Mouse (Mus musculus): ENCODE measurements around the gene Nup98. TPM values are rescaled to one million over a fixed set of nuclear protein-coding genes. Genes with fewer than 3 reads are reported as not detected.

Nup98 gene
- total RNA-seq, 4 experiments from 2014 or later = 56.0 to 84.3 (median 74.0) TPM

DNA sequence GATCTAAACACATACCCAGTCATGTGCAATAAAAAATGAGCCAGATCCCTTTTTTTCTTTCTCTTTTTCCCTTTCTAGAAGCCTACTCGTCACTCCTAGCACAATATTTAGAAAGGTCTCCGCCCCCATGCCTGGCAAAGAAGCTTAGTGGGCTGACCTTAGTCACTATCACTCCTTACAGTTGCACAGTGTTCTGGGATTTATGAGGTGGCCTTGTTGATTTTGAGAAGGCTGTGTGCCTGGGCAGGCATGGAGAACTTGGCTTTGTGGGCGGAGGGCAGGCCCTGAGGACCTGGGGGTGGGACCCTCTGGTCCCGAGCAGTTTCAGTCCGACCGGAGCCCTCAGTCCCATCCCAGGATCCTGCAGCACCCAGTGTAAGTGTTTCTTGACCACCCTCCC lies 19.8 kb upstream of the Nup98 start:
- DNase-seq = peak; percentile 58

DNA sequence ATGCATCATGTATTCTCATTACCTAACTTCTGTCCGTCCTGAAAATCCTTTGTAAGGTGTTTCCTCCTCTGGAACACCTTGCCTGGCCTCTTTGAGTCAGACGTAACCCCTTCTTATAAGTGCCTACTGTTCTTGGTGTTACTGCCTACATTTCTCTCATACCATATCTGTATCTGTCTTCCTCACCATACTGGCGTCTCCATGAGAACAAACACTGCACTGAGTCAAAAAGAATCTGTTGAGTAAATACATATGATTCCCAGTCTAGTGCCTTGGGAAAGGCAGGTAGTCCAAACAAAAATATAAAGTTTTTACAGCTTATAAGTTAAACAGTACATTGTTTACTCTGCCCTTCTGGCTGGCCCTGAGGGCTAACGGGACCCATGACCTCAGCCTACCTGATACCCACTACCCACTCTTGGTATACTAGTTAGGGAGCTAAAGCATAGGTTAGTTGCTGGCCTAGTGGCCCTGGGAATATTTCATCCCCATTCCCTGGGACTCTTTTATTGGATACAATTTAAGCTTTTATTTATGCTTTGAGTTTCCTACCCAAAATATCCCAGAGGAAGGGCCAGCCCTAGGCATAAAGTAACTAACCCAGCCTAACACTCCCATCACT lies 18.2 kb upstream of the Nup98 start:
- DNase-seq = no peak

DNA sequence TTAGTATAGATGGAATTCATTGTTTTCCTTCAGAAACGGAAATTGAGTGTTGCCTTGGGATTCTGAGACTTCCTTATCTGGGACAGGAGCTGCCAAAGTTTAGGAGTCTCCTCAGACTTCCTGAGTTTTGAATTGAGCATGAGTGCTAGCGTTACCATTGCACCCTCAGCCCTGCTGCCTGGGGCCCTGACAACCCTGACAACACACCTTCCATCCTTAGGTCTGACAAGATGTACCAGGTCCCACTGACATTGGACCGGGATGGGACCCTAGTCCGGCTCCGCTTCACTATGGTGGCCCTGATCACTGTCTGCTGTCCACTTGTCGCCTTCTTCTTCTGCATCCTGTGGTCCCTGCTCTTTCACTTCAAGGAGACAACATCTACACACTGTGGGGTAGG lies 16.1 kb upstream of the Nup98 start:
- DNase-seq = no peak

DNA sequence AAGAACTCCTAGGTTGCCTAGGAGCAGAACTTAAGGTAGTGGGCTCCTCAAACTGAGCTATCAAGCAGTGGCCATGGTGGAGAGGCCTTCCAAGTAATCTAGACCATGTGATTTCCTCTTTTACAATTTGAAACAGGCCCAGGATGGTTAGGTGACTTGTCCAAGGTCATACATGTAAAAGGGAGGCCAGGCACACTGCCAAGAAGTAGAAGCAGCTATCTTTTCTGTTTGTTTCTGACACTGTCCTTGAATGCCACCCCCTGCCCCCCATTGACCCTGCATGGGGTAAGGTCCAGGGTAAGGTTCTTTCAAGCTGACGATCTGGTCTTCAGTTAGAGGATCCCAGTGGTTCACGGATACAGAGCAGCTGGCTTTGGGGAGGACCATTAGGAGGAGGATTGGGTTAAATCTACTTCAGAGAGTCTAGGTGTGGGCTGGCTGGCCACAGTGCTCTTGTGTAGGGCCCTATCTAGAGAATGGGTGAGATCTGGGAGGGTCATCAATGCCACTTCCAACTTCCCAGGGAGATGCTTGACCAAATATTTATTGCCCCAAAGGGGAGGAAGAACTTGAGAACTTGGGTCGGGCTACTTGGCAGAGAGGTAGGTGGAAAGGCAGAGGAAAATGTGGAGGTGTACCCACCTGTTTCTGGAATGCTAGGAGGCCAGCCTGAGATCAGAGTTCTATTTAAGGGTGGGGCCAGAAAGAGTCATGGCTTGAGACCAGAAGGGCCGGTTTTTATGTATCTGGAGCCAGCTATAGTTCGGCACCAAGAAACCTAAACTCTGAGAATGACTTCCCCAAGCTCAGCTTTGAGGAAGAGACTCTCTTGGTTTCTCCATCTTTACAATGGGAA lies 14.1 kb upstream of the Nup98 start:
- peak; percentile 77 for DNase-seq

DNA sequence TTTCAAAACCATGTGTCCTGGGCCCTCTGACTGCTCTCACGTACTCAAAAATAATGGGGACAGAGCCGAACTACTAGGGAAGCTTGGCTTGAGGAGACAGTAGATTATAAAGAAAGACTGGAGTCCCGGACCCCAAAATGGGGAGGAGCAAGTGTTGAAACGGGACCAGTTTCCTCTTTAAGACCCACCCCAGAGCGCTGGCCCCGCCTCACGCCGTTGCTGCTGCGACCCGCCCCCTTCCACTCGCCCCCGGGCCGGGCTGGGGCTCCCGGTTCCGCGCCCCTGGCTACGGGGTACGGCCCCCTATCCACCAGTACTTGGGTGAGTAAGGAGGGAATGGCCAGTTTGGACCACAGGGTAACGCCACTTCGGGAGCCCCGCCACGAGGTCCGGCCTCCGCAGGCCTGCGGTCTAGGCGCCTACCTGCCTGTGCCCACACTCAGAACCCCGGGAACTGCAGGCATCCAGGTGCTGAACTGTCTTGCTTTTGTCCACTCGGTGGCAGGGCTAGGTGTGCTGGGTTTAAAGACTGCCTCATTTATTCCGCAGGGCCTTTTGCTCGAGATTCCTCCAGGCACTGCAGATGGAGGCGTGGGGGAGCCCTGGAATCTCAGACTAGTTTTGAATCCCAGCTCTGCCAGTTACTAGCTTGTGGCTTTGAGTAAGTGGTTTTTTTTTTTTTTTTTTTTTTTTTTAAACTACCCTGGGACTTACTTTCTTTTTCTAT lies 13.0 kb upstream of the Nup98 start:
- DNase-seq = peak; percentile 67

DNA sequence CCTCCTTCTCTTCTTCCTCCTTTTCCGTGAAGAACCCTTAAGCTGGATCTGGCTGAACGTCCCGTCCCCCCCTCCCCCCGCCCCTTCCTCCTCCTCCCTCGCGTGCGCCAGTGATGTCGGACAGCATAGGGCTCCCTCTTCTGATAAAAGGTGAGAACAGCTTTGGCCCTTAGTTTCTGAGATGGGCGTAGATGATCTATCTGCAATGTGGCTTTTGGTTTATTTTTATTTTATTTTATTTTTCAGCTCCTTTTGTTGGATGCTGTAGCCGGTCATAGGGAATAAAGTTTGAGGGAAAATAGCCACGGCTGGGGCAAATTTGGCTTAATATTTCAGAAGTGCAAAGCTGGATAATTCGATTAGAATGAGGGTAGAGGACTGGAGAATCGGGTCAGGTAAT lies 12.4 kb upstream of the Nup98 start:
- no peak for DNase-seq

DNA sequence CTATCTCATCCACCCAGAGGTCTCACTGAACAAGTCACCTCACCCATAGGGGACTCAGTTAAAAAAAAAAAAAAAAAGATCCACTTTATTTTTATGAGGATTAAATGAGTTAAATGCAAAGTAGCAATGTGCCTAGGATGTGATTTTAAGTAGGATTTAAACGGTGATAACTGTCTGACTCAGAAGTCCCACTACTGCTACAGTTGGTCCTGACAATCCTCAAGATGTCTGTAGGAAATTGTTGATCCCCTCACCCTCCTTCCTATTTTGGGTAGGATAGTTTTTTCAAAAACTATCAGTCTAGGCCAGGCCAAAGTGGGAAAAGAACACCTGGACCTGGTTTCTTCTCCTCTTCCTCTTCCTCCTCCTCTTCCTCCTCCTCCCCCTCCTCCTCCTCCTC lies 11.9 kb upstream of the Nup98 start:
- no peak for DNase-seq

DNA sequence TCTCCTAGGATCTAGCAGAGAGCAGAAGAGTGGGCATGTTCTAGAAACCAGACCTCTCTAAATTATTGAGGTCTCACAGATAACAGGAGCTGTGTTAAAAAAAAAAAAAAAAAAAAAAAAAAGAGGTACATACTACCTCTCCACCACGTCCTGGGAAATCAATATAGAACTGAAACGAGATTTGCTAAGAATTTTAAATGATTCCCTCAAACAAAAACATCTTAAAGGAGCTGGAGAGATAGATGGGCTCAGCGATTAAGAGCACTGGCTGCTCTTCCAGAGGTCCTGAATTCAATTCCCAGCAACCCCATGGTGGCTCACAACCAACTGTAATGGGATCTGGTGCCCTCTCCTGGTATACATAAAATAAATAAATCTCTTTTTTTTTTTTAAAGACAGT lies 1.1 kb upstream of the Nup98 start:
- no peak for DNase-seq

DNA sequence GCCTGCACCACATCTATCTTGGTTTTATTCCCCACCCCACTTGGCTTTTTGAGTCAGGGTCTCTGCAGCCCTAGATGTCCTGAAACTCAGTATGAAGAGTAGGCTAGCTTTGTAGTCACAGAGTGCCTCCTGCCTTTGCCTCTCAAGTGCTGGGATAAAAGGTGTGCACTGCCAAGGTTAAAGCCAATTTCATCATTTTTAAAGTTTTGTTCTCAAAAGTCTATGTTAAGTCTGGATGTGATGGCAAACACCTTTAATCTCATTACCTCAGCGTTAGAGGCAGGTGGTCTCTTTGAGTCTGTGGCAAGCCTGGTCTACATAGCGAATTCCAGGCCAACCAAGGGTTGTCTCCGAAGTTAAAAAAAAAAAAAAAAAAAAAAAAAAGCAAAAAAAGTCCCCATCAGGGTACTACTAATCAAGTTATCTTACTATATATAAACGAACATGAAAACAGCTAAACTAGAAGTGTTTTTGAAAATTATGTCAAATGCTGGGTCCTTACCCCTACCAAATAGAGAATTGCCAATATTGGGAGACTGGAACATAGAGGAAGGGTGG lies 1.1 kb downstream of the Nup98 start:
- no peak for DNase-seq

DNA sequence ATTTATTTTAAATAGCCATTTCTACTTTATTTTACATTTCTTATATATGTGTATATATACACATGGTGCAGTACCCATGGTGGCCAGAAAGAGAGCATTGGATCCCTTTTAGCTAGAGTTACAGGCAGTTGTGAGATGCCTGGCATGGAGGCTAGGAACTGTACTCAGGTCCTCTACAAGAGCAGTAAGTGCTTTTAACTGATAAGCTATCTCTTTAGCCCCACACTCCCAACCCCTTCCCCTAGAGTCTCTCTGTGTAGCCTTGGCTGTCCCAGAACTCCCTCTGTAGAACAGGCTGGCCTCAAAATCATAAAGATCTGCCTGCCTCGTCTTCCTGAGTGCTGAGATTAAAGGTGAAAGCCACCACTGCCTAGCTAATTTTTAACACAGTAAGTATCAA lies 4.3 kb downstream of the Nup98 start:
- DNase-seq = no peak

DNA sequence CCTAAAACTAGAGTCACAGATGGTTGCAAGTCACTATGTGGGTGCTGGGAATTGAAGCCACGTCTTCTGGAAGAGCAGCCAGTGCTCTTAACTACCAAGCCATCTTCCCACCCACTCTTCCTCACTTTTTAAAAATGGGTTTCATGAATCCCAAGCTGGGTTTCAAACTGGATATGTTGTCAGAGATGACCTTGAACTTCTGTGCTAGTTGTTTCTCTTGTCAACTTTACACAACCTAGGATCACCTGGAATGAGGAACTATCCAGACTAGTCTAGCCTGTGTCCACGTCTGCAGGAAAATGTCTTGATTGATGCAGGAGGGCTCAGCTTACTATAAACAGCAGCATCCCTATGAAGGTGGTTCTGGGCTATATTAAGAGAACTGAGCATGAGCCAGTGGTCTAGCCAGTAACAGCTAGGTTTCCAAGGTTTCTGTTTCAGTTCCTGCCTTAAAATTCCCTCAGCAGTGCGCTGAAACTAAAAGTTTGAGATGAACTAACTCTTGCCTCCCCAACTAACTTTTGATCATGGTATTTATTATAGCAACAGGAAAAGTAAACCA lies 5.6 kb downstream of the Nup98 start:
- DNase-seq = no peak

DNA sequence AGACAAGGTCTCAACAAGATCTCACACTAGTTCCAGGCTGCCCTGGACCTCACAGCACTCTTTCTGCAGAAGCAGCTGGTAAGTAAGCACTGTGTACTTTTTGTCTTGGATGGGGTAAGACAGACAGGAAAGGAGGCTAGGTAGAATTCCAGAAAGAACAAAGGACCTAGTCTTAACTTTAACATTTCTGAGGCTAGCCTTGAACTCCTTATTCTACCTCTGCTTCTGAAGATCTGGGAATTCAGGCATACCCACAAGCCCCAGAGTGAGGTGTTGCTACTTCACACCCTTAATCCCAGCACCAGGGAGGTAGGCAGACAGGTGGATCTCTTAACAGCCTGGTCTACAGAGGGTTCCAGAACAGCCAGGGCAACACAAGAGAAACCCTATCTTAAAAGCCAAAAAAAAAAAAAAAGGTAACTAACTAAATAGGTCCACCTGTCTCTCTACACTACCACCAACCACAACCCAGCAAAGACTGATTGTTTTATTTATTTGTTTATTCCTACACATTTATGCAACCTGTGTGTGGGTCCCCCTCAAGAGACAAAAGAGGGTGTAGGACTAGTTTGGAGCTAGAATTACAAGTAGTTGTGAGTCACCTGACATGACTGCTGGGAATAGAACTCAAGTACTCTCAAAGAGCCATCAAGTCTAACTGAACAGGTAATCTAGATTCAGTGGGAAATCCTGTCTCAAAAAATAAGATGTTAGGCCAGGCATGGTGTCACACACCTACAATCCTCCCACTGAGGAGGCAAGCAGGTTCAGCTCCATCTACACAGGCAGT lies 8.8 kb downstream of the Nup98 start:
- no peak for DNase-seq

DNA sequence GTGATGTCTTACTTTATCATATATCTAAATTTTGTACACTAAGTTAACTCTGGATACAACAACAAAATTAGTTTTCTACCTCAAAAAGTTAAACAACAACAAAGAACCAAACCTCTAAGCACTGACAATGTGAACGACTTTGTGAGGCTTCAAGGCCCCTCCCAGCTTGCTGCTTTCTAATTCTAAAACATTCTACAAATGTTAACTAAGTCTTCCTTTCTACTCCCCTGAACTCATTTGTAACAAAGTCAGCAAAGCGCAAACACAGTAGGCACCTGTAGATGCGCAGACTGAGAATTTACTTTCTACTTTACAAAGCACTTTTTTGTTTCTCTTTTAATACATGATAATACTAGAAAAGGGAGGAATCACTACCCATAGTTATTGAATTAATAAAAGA lies 9.4 kb downstream of the Nup98 start:
- DNase-seq = no peak

DNA sequence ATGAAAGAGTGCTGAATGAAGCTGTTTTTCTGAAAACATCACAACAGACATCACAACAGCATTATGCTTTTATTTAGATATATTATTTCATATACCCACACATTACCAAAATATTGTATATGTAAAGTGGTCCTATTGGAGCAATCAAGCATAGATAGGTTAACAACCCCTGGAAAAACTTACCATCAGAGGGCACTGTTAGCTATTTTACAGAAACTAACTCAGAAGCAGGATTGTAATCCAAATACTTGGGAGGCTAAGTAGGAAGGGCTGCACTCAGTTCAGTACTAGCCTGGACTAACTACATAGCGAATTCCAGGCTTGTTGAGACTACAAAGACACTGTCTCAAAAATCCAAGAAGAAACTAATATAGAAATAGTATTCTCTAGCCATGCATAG lies 17.6 kb downstream of the Nup98 start:
- no peak for DNase-seq

DNA sequence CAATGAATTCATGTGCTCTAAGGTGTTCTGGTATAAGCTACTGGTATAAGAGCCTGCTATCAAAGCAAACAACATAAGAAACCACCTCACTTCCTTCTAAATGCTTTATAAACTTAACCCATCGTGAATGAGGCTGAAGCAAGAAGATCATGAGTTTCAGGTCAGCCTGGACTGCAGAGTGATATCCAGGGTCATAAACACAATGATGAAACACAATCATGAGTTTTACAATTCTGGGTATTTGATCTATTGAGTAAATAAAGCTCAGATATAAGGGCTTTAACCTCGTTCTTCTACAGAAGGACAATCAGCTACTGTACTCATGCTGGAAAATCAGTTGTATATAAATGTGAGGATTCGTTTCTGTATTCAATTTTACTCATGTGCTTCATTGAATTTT lies 26.1 kb downstream of the Nup98 start:
- DNase-seq = no peak

DNA sequence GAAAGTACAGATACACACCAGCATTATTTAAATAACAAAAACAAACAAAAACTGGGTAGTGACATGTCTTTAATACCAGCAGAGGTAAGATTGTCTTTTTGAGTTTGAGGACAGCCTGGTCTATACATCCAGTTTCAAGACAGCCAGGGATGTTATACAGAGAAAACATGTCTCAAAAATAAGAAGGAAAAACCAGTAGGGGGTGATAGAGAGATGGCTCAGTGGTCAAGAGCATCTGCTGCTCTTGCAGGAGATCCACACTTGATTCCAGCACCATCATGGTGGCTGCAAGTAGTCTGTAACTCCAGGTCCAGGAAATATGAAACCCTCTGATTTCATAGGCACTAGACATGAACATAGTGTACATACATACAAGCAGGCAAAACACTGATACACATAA lies 39.7 kb downstream of the Nup98 start:
- no peak for DNase-seq

DNA sequence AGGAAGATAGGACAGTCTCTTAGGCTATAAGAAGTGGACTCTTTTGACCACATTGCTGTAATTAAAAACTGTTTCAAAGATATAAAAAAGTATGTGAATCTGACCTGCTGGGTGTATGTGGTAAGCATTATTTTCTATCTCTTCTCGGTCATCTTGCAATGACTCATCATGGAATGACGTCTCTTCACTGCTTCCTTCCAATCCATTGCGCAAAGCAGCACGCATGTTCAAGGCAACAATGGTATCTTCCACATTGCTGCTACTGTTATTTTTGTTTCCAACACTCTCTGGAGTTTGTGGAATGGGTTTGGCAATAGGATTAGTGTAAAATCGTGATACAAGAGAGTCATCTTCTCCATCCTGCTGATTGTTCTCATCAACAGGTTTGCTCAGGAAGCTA lies 56.3 kb downstream of the Nup98 start:
- no peak for DNase-seq

DNA sequence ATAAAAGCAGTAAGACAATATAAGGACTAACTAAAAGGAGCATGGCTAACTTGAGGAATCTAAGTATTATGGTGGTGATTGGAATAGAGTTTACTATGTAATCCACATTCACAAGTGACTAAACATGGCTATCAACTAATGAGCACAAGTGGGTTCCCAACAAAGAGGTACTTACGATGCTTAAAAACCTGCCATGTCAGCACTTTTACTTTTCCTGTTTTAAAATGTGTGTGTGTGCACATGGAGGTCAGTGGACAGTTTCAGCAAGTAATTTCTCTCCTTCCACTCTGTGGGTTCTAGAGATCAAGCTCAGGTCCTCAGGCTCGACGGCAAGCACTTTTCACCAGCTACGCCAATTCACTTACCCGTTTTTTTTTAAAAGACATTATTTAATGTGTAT lies 72.1 kb downstream of the Nup98 start:
- DNase-seq = no peak

DNA sequence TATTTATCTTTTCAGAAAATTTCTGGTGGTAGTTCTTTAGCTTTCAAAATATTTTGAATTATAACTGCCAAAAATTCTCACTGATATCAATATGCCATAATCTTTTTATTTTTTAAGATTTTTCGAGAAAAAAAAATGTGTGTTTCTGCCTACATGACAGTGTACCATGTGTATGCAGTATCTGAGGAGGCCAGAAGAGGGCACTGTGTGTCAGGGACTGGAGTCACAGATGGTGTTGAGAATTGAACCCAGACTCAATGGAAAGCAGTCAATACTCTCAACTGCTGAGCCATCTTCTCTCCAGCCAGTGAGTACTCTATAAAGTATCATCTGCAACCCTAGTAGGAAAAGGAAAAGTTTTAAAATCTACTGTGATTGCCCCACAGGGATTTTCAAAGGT lies 72.5 kb downstream of the Nup98 start:
- DNase-seq = no peak

DNA sequence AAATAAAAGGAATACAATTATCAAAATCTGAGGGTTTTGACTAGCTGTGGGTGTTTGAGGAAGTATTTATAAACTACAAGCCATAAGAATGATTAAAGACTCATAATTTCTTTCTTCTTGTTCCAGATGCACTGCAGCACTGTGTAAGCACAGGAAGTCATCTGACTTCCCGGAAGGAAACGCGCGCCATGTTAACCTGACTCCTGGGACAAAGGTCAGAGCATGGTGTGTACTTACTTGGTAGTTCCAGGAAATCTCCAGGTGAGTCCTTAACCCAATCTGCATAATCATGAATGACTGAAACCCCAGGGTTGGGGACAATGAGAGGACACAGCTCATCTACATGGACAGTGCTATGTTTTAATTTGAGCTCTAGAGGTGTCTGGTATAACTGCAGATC lies 77.6 kb downstream of the Nup98 start:
- DNase-seq = no peak

DNA sequence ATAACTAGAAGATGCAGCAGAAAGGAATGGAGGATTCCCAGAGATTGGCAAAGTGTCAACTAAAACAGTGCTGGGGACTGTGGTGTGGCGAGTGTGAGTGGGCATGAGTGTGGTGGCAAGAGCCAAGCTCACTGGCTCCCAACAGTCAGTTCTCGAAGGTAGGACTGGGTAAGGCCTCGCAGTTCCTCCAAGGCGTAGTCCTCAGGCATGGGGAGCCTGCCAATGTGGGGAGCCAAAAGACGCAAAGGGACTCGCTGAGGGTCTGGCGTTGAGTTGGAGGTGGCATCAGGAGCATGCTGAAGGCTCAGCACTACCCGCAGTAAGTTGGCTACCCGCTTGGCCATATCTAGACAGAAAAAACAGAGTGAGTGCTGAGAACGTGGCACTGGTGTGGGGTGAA lies 89.7 kb downstream of the Nup98 start:
- no peak for DNase-seq

DNA sequence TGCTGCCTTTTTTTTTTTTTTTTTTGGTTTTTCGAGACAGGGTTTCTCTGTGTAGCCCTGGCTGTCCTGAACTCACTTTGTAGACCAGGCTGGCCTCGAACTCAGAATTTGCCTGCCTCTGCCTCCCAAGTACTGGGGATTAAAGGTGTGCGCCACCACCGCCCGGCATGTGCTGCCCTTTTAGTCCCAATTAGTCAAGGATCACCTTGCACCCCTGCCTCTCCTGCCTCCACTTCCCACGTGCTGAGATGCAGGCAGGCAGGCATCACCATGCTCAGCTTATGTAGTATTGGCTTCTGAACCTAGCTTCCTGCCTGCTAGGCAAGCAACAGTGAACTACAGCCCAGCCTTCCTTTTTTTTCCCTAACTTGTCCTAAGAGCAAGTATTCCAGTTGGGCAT lies 92.6 kb downstream of the Nup98 start:
- no peak for DNase-seq
